Mouse (Mus musculus) thymus, adult 2 months (tissue): ENCODE data around the gene Tmtc1.

Source experiments
- CTCF ChIP-seq: fragments of 200-500 bp; IDR thresholded peaks from 2 replicates; pipeline ENCODE4 v1.5.1; 2012; ENCODE audit warnings: mild to moderate bottlenecking, control low read depth, low read length, moderate library complexity, borderline replicate concordance; ENCODE audit not compliant: control insufficient read depth, poor library complexity, insufficient read depth; ENCODE audit errors: extremely low read depth
- POLR2A ChIP-seq: fragments of 200-500 bp; IDR thresholded peaks from 2 replicates; pipeline ENCODE4 v1.6.1; 2012; ENCODE audit warnings: mild to moderate bottlenecking, low read length, control low read depth, moderate library complexity; ENCODE audit not compliant: control insufficient read depth, poor library complexity, insufficient read depth; ENCODE audit errors: extremely low read depth

GRCm38 (mm10) chr6:148328928-148329327 lies 115.3 kb downstream of the Tmtc1 start:
- no peak for TF ChIP-seq CTCF
- TF ChIP-seq POLR2A, result no peak
